Mouse (Mus musculus) layer of hippocampus, postnatal 14 days (tissue): ENCODE measurements around the gene Ror1. TPM values are rescaled to one million over a fixed set of nuclear protein-coding genes. Genes with fewer than 3 reads are reported as not detected.
A peak's percentile ranks its signal among the peaks of the same experiment; 100 is the strongest.

Experiments
- DNase-seq, 2 experiments: peaks; one replicate each; pipeline ENCODE4 v3.0.0; 2021 to 2022; ENCODE audit warnings: low spot score in 2 of 2, mixed read lengths in 1 of 2
- total RNA-seq, 2 experiments: library from RNA; stranded (reverse); gene quantifications; 2 replicates each; pipeline ENCODE4 v1.2.3; 2021

Ror1 gene
- total RNA-seq, 2 experiments from 2014 or later, result 2.6 to 2.9 TPM

- no peak for DNase-seq
Measured at GRCm38 (mm10) chr4:100208081-100208480, 112.5 kb downstream of the Ror1 start.

- DNase-seq, result peak in 1 of 2 experiments; percentile 29
Measured at GRCm38 (mm10) chr4:100209106-100209505, 113.5 kb downstream of the Ror1 start.

- DNase-seq, result no peak
Measured at GRCm38 (mm10) chr4:100211331-100211730, 115.7 kb downstream of the Ror1 start.

GRCm38 (mm10) chr4:100214324-100215215, 119.0 kb downstream of the Ror1 start:
- no peak for DNase-seq

- no peak for DNase-seq
Measured at GRCm38 (mm10) chr4:100216587-100216986, 121.0 kb downstream of the Ror1 start.

GRCm38 (mm10) chr4:100219026-100219425, 123.4 kb downstream of the Ror1 start:
- DNase-seq, result no peak

GRCm38 (mm10) chr4:100219599-100219998, 124.0 kb downstream of the Ror1 start:
- no peak for DNase-seq

- peak in 1 of 2 experiments; percentile 30 for DNase-seq
Measured at GRCm38 (mm10) chr4:100221978-100222737, 126.6 kb downstream of the Ror1 start.

- DNase-seq, result no peak
Measured at GRCm38 (mm10) chr4:100223532-100223931, 127.9 kb downstream of the Ror1 start.

- DNase-seq, result no peak
Measured at GRCm38 (mm10) chr4:100223965-100224364, 128.4 kb downstream of the Ror1 start.

- no peak for DNase-seq
Measured at GRCm38 (mm10) chr4:100226619-100227018, 131.0 kb downstream of the Ror1 start.

- no peak for DNase-seq
Measured at GRCm38 (mm10) chr4:100228106-100228505, 132.5 kb downstream of the Ror1 start.

- DNase-seq, result no peak
Measured at GRCm38 (mm10) chr4:100230245-100230644, 134.7 kb downstream of the Ror1 start.

- no peak for DNase-seq
Measured at GRCm38 (mm10) chr4:100230963-100231362, 135.4 kb downstream of the Ror1 start.

GRCm38 (mm10) chr4:100231906-100232305, 136.3 kb downstream of the Ror1 start:
- no peak for DNase-seq

GRCm38 (mm10) chr4:100232541-100232940, 136.9 kb downstream of the Ror1 start:
- no peak for DNase-seq

- DNase-seq, result no peak
Measured at GRCm38 (mm10) chr4:100233770-100234169, 138.2 kb downstream of the Ror1 start.

- DNase-seq, result no peak
Measured at GRCm38 (mm10) chr4:100236339-100236738, 140.7 kb downstream of the Ror1 start.

GRCm38 (mm10) chr4:100242061-100242756, 146.6 kb downstream of the Ror1 start:
- no peak for DNase-seq

GRCm38 (mm10) chr4:100244250-100244649, 148.7 kb downstream of the Ror1 start:
- no peak for DNase-seq

- no peak for DNase-seq
Measured at GRCm38 (mm10) chr4:100244701-100245100, 149.1 kb downstream of the Ror1 start.
